Mouse (Mus musculus): Measurements from ENCODE around the gene Ppp1ca.

DNA sequence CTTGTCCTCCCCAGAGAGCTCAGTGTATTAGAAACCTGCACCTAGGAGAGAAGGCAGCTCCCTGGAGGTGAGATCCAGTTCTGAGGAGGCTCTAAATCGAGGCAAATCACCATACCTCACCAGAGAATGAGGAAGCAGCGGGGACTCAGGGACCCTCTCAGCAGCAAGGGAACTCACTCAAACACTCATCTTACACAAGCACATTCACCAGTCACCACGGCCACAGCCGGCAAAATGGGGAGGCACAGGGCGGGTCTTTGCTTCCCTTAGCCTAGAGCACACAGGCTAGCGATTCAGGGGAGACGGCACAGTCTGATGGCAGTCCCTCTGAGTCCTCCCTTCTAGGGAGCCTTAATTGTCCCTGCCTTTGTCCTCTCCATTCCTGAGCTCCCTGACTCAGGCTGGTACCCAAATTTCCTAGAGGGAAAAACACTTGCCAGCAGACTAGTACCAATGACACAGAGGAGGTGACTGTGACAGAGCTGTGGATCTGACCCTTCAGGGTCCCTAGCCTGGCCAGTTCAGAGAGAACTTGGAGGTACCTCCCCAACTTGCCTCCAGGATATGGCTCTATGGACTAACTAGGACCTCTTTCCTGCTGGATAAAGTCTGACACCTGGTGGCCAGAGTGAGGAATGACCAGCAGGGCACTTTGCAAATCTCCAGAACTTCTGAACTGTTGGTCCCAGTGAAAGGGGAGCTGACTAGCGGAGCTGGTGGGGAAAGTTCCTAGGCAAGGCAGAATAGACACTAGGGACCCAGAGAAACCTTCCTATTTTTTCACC lies 36.2 kb downstream of the Ppp1ca start:
- TF ChIP-seq CTCF (IDR thresholded peaks at IDR 0.05; ENCODE audit: insufficient read depth, low read length) (peak; percentile 76), POLR2A (IDR thresholded peaks at IDR 0.05; ENCODE audit: borderline replicate concordance, extremely low read depth, low read depth, low read length) (no peak)
